Mouse (Mus musculus) embryonic facial prominence, embryonic 13.5 days (tissue): ENCODE results near the gene Fmo1. TPM values are rescaled to one million over a fixed set of nuclear protein-coding genes. Genes with fewer than 3 reads are reported as not detected.

Experiments
- ATAC-seq: fragments of 200-750 bp; cut with Nextera tagmentation; 2 replicates; pipeline ENCODE4 v1.8.0; 2017; ENCODE audit warnings: low read depth; ENCODE audit not compliant: insufficient number of reproducible peaks, insufficient read depth, low FRiP score, low TSS enrichment
- H3K27ac ChIP-seq: fragments of 300-500 bp; sonication (generic); 2 replicates; pipeline ENCODE4 v1.5.1; 2015; ENCODE audit warnings: moderate library complexity, mild to moderate bottlenecking, inconsistent platforms
- H3K27me3 ChIP-seq: fragments of 300-500 bp; sonication (generic); 2 replicates; pipeline ENCODE4 v1.6.1; 2015; ENCODE audit warnings: mild to moderate bottlenecking, inconsistent platforms
- H3K36me3 ChIP-seq: fragments of 300-500 bp; sonication (generic); 2 replicates; pipeline ENCODE4 v1.6.1; 2015; ENCODE audit warnings: mild to moderate bottlenecking, inconsistent platforms
- H3K4me1 ChIP-seq: fragments of 300-500 bp; sonication (generic); 2 replicates; pipeline ENCODE4 v1.6.1; 2015; ENCODE audit warnings: inconsistent platforms
- H3K4me2 ChIP-seq: fragments of 300-500 bp; sonication (generic); 2 replicates; pipeline ENCODE4 v1.6.1; 2015; ENCODE audit warnings: moderate library complexity, mild to moderate bottlenecking, inconsistent platforms
- H3K4me3 ChIP-seq: fragments of 300-500 bp; sonication (generic); 2 replicates; pipeline ENCODE4 v1.5.1; 2015; ENCODE audit warnings: mild to moderate bottlenecking, inconsistent platforms
- H3K9ac ChIP-seq: fragments of 300-500 bp; sonication (generic); 2 replicates; pipeline ENCODE4 v1.6.1; 2015; ENCODE audit warnings: mild to moderate bottlenecking, inconsistent platforms
- H3K9me3 ChIP-seq: fragments of 300-500 bp; sonication (generic); 2 replicates; pipeline ENCODE4 v1.6.1; 2016; ENCODE audit warnings: inconsistent platforms
- whole genome bisulfite sequencing: fragments of 180-500 bp; shearing (Covaris S2); methylation state at CpG from one replicate; pipeline ENCODE4 v1.1.7; 2015; ENCODE audit warnings: mixed read lengths; 5-methylcytosine and 5-hydroxymethylcytosine counted together
- polyA plus RNA-seq: library from polyadenylated mRNA; unstranded; fragments of >200 nt; fragmentation: Nextera tagmentation; extraction: Ambion mirVana; gene quantifications from 2 replicates; pipeline ENCODE4 v1.2.1, GENCODE M21; 2015

The Fmo1 gene
- polyA plus RNA-seq, result 21.3 and 35.1 TPM in 2 replicates

GRCm38 (mm10) chr1:162866280-162866681 is at the start of gene Fmo1:
Gene Fmo1, minus strand, starts transcription at chr1:162866610.
- Histone ChIP-seq H3K4me3 (no peak within 1 kb of the TSS), H3K36me3 (no peaks in the 10 kb centered on the region), H3K4me1 (peaks cover 26% of the 10 kb centered on the region), H3K4me2 (no peak within 1 kb of the TSS), H3K27ac (no peak within 1 kb of the TSS), H3K9me3 (no peaks in the 10 kb centered on the region), H3K27me3 (no peaks in the 10 kb centered on the region), H3K9ac (no peak within 1 kb of the TSS)
- 44% methylated on average over 7 of the region's 7 CpGs for WGBS
- no peak for ATAC-seq

- ATAC-seq, result no peak
- Histone ChIP-seq H3K27ac (no peak overlapping the region), H3K4me3 (no peak overlapping the region), H3K4me2 (no peak overlapping the region), H3K4me1 (no peaks in the 10 kb centered on the region), H3K9me3 (no peaks in the 10 kb centered on the region), H3K9ac (no peak overlapping the region), H3K27me3 (no peaks in the 10 kb centered on the region), H3K36me3 (no peaks in the 10 kb centered on the region)
- 89% methylated on average over 4 of the region's 4 CpGs for WGBS
These were observed 48.6 kb upstream of the Fmo1 start for GRCm38 (mm10) chr1:162914932-162915556.

- Histone ChIP-seq H3K4me3 (no peak overlapping the region), H3K27ac (no peak overlapping the region)
These were observed 45.7 kb upstream of the Fmo1 start for GRCm38 (mm10) chr1:162912085-162912484.

GRCm38 (mm10) chr1:162901879-162902278 is 35.5 kb upstream of the Fmo1 start:
- no peak; the same call in 1 of the 2 replicates for ATAC-seq
- Histone ChIP-seq H3K9ac (no peak overlapping the region), H3K27ac (no peak overlapping the region), H3K4me1 (peaks cover 8% of the 10 kb centered on the region), H3K4me3 (no peak overlapping the region), H3K9me3 (no peaks in the 10 kb centered on the region), H3K4me2 (no peak overlapping the region), H3K36me3 (no peaks in the 10 kb centered on the region), H3K27me3 (no peaks in the 10 kb centered on the region)
- 45% methylated on average over 4 of the region's 4 CpGs for WGBS

More at GRCm38 (mm10) chr1:162912085-162912484, 45.7 kb upstream of the Fmo1 start:
- Histone ChIP-seq H3K9me3 (no peaks in the 10 kb centered on the region), H3K36me3 (no peaks in the 10 kb centered on the region), H3K4me2 (no peak overlapping the region), H3K4me1 (no peaks in the 10 kb centered on the region), H3K27me3 (no peaks in the 10 kb centered on the region), H3K9ac (no peak overlapping the region)
- no peak for ATAC-seq

- 66% methylated on average over 14 of the region's 14 CpGs for WGBS
- no peaks in the 10 kb centered on the region for H3K27me3 ChIP-seq
- no peaks in the 10 kb centered on the region for H3K9me3 ChIP-seq
- no peak within 1 kb of the TSS for H3K4me2 ChIP-seq
- H3K9ac ChIP-seq, result no peak within 1 kb of the TSS
- no peak for ATAC-seq
- no peaks in the 10 kb centered on the region for H3K36me3 ChIP-seq
- no peak within 1 kb of the TSS for H3K4me3 ChIP-seq
- H3K27ac ChIP-seq, result no peak within 1 kb of the TSS
- H3K4me1 ChIP-seq, result peaks cover 8% of the 10 kb centered on the region
These were observed 31.7 kb upstream of the Fmo1 start, which contains the start of gene Fmo2 for GRCm38 (mm10) chr1:162897838-162898811. Gene Fmo2, minus strand, starts transcription at chr1:162898726.

- Histone ChIP-seq H3K4me3 (no peak overlapping the region), H3K4me2 (no peak overlapping the region), H3K9me3 (no peaks in the 10 kb centered on the region), H3K4me1 (peaks cover 3% of the 10 kb centered on the region; the same call in 1 of the 2 replicates), H3K27me3 (no peaks in the 10 kb centered on the region), H3K36me3 (no peaks in the 10 kb centered on the region), H3K9ac (no peak overlapping the region), H3K27ac (no peak overlapping the region)
- no peak for ATAC-seq
- WGBS, result 34% methylated on average over 6 of the region's 6 CpGs
These were observed 29.5 kb upstream of the Fmo1 start for GRCm38 (mm10) chr1:162895900-162896299.

DNA sequence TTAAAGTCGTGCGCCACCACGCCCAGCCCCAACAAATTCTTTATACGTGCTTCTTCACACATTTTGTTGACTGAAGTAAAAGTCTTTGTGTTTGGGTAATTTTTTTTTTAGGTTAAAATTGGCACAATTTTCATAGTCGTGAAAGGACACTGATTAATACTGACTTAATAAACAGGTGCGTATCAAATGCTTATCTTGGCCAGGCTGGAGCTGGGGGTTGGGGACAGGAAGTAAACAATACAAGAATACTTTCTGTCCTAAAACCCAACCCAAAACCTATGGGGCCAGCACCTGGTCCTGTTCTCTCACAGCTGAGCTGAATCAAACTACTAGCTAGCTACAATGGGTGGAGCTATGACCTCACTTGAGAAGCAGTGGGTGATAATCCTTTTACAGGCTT is 26.6 kb upstream of the Fmo1 start:
- H3K4me2 ChIP-seq, result no peak overlapping the region
- no peak overlapping the region for H3K27ac ChIP-seq
- 90% methylated on average over 6 of the region's 6 CpGs for WGBS
- H3K4me1 ChIP-seq, result peaks cover 3% of the 10 kb centered on the region; the same call in 1 of the 2 replicates
- no peak overlapping the region for H3K9ac ChIP-seq
- H3K9me3 ChIP-seq, result no peaks in the 10 kb centered on the region
- H3K27me3 ChIP-seq, result no peaks in the 10 kb centered on the region
- H3K36me3 ChIP-seq, result no peaks in the 10 kb centered on the region
- H3K4me3 ChIP-seq, result no peak overlapping the region
- no peak for ATAC-seq

- no peaks in the 10 kb centered on the region for H3K27me3 ChIP-seq
- 46% methylated on average over 6 of the region's 6 CpGs for WGBS
- H3K36me3 ChIP-seq, result no peaks in the 10 kb centered on the region
These were observed 25.6 kb upstream of the Fmo1 start for GRCm38 (mm10) chr1:162891980-162892451.

DNA sequence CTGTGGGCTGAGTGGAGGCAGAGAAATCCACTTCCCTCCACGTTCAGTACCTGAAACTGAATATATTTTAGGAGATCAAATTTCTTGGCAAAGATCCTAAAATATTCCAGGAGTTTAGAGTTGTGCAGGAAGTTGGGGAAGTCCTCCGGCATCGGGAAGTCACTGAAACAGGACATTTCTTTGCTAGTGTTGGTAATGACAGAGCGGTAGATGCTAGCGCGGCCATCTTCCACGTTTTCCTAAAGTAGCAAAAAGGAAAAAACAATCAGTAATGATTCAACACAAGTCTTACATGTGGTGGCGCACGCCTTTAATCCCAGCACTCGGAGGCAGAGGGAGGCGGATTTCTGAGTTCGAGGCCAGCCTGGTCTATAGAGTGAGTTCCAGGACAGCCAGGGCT is 22.2 kb upstream of the Fmo1 start:
- Histone ChIP-seq H3K4me3 (no peak overlapping the region), H3K27me3 (no peaks in the 10 kb centered on the region), H3K27ac (no peak overlapping the region), H3K9ac (no peak overlapping the region), H3K36me3 (no peaks in the 10 kb centered on the region), H3K4me1 (peaks cover 3% of the 10 kb centered on the region; the same call in 1 of the 2 replicates), H3K4me2 (no peak overlapping the region), H3K9me3 (no peaks in the 10 kb centered on the region)
- ATAC-seq, result no peak
- WGBS, result 80% methylated on average over 12 of the region's 12 CpGs

More at GRCm38 (mm10) chr1:162891980-162892451, 25.6 kb upstream of the Fmo1 start:
- no peak overlapping the region; the same call in 1 of the 2 replicates for H3K27ac ChIP-seq
- no peak for ATAC-seq
- H3K9ac ChIP-seq, result no peak overlapping the region
- no peak overlapping the region for H3K4me3 ChIP-seq
- no peak overlapping the region for H3K4me2 ChIP-seq
- H3K9me3 ChIP-seq, result no peaks in the 10 kb centered on the region
- H3K4me1 ChIP-seq, result peaks cover 3% of the 10 kb centered on the region; the same call in 1 of the 2 replicates

DNA sequence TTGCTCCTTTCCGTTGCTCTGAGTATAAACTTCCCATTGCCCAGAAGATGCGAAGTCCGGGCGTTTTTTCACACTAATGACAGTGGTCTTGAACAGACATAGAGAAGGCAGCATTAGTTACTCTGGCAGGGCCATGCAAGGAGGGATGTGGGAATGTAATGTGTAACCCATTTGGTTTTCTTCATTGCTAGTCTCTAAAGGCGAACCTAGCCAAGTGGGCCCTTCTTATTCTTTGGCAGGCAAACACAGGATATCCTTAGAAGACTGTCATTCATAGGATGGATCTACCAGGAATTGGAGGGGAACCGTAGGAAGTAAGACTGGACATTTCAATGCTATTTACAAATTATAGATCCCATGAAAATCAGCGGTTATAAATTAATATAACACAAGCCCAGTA is 21.2 kb upstream of the Fmo1 start:
- no peak for ATAC-seq

GRCm38 (mm10) chr1:162886138-162886816 is 19.9 kb upstream of the Fmo1 start:
- 87% methylated on average over 11 of the region's 11 CpGs for WGBS
- no peak for ATAC-seq
- H3K4me1 ChIP-seq, result no peaks in the 10 kb centered on the region
- no peak overlapping the region for H3K4me3 ChIP-seq
- H3K9me3 ChIP-seq, result no peaks in the 10 kb centered on the region
- no peaks in the 10 kb centered on the region for H3K36me3 ChIP-seq
- H3K27ac ChIP-seq, result no peak overlapping the region
- H3K4me2 ChIP-seq, result no peak overlapping the region
- no peak overlapping the region for H3K9ac ChIP-seq
- H3K27me3 ChIP-seq, result no peaks in the 10 kb centered on the region

More for the DNA sequence above, 21.2 kb upstream of the Fmo1 start:
- Histone ChIP-seq H3K27ac (no peak overlapping the region), H3K9me3 (no peaks in the 10 kb centered on the region), H3K27me3 (no peaks in the 10 kb centered on the region), H3K9ac (no peak overlapping the region), H3K4me2 (no peak overlapping the region), H3K36me3 (no peaks in the 10 kb centered on the region), H3K4me3 (no peak overlapping the region), H3K4me1 (peaks cover 3% of the 10 kb centered on the region; the same call in 1 of the 2 replicates)
- WGBS, result 93% methylated on average over 7 of the region's 7 CpGs
